Mouse (Mus musculus) hindlimb bud, embryonic 11.5 days (tissue): ENCODE measurements around the gene Zfp658.

Experiments used
- DNase-seq: peaks from one replicate; pipeline ENCODE4 v3.0.0-alpha.2; 2012; ENCODE audit warnings: low read depth, low spot score; ENCODE audit errors: extremely low spot score

Gene Zfp658

DNA sequence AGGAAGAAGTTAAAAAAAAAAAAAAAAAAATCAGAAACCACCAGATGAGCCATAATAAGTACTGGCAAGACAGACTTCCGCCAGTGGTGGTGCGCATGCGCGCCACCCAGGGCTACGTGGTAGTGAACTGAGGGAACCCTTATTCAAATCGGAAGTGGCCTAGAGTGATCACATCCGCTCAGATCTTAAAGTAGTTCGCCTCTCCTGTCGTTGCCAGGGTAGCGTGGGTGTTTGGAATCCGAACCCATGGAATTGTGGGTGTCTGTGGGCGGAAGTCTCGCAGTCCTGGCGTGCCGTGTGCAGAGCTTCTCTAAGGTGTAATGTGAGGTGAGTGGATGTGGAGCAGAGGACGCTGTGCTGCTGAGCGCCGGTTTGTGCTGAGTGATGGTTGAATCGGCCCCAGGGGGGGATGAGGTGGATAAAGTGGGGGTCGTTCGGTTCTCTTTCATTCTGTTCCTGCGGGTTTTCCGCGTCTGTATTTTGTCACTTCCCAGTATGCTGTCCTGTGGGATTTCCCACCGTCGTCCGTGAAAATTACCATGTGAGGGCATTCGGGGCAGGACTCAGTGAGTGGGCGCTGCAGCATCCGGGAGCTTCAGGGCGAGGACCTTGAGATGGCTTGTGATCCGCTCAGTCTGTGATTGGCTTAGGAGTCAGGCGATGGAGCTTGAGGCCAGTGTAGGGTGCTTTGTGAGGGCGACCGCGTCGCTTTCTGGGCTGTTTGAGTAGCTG, 17.6 kb downstream of the Zfp658 start, which contains the start of gene Zfp719:
Zfp719 (plus strand) TSS at position 171 of the 732 bp plus-strand sequence.
- DNase-seq = peak; percentile 83

GRCm38 (mm10) chr7:43580526-43580925, 18.5 kb downstream of the Zfp658 start:
- no peak for DNase-seq

DNA sequence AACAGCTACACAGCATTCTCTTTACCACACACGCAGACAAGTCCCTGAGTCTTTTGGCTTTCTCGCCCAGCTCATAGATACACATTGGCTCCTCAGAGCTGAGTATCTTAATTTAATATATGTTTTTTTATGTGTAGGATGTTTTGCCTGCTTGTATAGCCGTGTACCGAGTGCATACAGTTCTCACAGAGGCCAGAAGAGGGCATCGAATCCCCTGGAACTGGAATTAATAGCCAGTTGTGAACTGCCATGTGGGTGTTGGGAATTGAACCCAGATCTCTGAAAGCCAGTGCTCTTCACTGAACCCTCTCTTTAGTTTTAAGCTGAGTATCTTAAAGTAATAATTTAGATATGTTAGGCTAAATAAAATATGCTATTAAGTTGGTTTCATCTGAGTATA, 22.7 kb downstream of the Zfp658 start:
- no peak for DNase-seq

GRCm38 (mm10) chr7:43601884-43602283, 39.8 kb downstream of the Zfp658 start:
- no peak for DNase-seq

- DNase-seq = peak; percentile 35
Measured at GRCm38 (mm10) chr7:43606896-43607742, 45.1 kb downstream of the Zfp658 start, which contains the start of gene Zfp819. Gene Zfp819, plus strand, starts transcription at chr7:43607169.

DNA sequence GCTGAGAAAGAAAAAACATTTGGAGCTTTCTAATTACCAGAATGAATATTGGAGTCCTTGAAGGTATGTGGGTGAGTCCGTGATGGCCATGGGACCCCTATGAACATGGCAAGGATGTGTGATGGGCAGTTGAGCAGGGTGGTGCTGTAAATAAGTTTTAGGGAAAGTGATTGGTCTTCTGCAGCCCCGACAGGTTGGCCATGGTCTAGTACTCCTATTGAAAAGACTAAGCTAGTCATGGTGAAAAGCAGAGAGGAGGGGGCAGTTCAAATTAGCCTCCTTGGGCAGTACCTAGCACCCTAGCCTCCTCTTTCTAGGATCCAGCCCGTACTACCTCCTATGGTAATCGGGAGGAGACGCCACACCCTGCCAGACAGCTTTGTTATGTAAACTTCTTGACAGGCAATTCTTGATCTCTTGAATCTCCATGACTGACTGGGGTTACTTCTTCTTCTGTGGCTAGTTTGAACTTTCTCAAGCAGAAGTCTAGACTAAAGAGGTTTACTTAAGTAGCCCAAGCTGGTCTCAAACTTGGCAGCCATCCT, 45.8 kb downstream of the Zfp658 start:
- DNase-seq = no peak

DNA sequence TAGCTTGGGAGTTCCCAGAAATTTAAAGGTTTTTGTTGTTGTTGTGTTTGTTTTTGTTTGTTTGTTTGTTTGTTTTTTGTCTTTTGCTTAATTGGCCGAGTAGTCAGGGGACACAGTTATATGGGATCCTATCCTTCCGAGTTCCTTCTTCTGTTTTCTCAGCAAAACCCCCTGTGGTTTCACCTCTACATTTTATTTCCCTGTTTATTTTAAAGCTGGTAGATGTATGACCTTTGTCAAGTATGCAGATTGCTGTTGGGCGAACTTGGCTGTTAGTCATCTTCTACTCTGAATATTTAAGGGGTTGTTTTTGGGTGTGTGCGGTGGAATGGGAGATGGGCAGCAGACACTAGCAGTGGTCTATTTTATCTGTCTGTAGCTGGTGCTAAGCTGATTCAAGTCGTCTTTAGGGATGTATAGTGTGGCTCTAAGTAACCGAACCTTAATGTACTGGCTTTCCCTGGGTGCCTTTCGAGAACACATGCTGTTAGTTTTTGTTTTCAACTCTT, 46.3 kb downstream of the Zfp658 start:
- no peak for DNase-seq

DNA sequence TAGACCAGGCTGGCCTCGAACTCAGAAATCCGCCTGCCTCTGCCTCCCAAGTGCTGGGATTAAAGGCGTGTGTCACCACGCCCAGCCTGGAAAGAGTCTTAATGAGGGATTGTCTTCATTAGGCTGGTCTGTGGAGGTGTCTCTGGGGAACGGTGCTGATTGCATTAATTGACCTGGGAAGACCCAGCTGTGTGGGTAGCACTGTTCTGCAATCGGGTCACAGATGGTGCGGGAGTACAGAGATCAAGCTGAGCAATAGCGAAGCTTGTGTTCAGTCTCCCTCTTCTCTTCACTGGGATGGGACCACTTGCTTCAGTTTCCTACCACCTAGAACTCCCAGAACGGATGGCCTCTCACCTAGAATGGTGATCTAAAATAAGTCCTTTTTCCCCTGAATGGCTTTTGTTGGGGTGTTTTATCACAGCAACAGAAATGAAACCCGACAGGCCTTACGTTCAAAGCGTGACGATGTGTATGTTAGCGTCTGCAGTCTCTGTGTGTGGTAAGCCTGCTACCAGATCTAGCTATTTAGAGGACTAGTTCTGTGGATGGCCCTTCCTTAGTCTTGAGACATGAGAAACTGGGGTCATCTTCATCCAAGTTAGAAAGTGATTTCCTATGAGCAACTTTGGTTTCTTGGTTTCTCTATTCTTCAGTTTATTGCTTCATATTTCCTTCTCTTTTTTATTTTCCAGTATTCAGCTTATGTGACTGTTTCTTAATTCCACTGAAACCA, 51.9 kb downstream of the Zfp658 start:
- no peak for DNase-seq

DNA sequence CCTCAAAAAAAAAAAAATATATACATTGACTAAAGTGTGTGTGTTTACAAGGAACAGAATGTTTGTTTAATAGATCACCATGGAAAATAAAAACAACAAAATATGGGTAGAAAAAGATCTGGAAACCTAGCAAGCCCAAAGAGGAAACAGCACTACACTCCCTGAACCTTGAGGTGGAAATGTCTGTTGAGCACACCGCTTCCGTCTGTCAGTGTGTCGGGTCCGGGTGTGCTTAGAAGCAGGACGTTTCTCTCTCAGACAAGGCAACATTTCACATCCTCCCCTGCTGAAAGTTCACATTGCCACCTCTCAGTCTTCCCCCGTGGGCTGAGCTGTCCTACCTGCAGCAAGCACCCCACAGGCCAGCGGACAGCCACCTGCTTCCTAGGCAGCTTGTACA, 60.9 kb downstream of the Zfp658 start:
- no peak for DNase-seq

DNA sequence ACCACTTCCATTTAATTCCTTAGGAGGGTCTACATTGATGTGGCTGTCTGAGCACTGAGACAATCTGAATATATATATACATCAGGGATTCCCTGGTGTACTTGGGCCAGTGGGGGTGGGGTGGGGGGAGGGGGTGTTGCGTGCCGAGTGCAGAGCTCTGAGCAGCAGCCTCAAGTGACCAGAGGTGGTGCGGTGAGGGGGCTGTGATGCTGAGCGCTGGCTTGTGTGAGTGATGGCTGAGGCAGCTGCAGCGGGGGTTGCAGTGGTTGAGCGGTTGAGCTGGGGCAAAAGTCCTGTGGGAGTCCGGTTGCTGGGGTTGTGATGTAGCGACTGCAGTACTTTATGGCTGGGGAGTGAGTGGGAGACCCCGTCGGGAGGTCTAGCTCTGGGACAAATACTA, 61.8 kb downstream of the Zfp658 start:
- no peak for DNase-seq
